Mouse (Mus musculus): ENCODE results near the gene Prc1. TPM values are rescaled to one million over a fixed set of nuclear protein-coding genes. Genes with fewer than 3 reads are reported as not detected.
A peak's percentile ranks its signal among the peaks of the same experiment; 100 is the strongest.
"Not testable (repeated sequence)": the region's sequence is repeated elsewhere in the genome, so short reads cannot be mapped to it uniquely, and the experiment has no call there.

Prc1 gene
- polyA plus RNA-seq, 1 experiment = 33.7 TPM

- DNase-seq (ENCODE audit: low read depth, low spot score) = no peak
- 79% methylated on average over 3 of the region's 3 CpGs for WGBS
Observed at GRCm38 (mm10) chr7:80283226-80283918, 10.9 kb upstream of the Prc1 start.

GRCm38 (mm10) chr7:80284391-80284790 lies 9.9 kb upstream of the Prc1 start:
- no peak for DNase-seq (ENCODE audit: low read depth, low spot score)
- WGBS = 65% methylated on average over 5 of the region's 5 CpGs

- DNase-seq (ENCODE audit: low read depth, low spot score) = no peak
- 88% methylated on average over 6 of the region's 6 CpGs for WGBS
Observed at GRCm38 (mm10) chr7:80285725-80286124, 8.5 kb upstream of the Prc1 start.

GRCm38 (mm10) chr7:80287736-80288135 lies 6.5 kb upstream of the Prc1 start:
- WGBS = 78% methylated on average over 10 of the region's 10 CpGs
- no peak for DNase-seq (ENCODE audit: low read depth, low spot score)

GRCm38 (mm10) chr7:80294764-80295648 lies 756 bp downstream of the Prc1 start:
- 4% methylated on average over 37 of the region's 37 CpGs for WGBS
- no peak for DNase-seq (ENCODE audit: low read depth, low spot score)

GRCm38 (mm10) chr7:80296462-80296861 lies 2.2 kb downstream of the Prc1 start:
- no peak for DNase-seq (ENCODE audit: low read depth, low spot score)
- 75% methylated on average over 6 of the region's 6 CpGs for WGBS

- 74% methylated on average over 3 of the region's 3 CpGs for WGBS
- no peak for DNase-seq (ENCODE audit: low read depth, low spot score)
Observed at GRCm38 (mm10) chr7:80297041-80297440, 2.8 kb downstream of the Prc1 start.

- no peak for DNase-seq (ENCODE audit: low read depth, low spot score)
- WGBS = 84% methylated on average over 4 of the region's 4 CpGs
Observed at GRCm38 (mm10) chr7:80298754-80299153, 4.5 kb downstream of the Prc1 start.

- WGBS = 41% methylated on average over 3 of the region's 3 CpGs
- no peak for DNase-seq (ENCODE audit: low read depth, low spot score)
Observed at GRCm38 (mm10) chr7:80299568-80299967, 5.3 kb downstream of the Prc1 start.

GRCm38 (mm10) chr7:80301522-80301921 lies 7.3 kb downstream of the Prc1 start:
- no peak for DNase-seq (ENCODE audit: low read depth, low spot score)
- WGBS = 83% methylated on average over 2 of the region's 2 CpGs

GRCm38 (mm10) chr7:80307766-80308165 lies 13.5 kb downstream of the Prc1 start:
- no peak for DNase-seq (ENCODE audit: low read depth, low spot score)
- WGBS = 76% methylated on average over 3 of the region's 3 CpGs

- DNase-seq (ENCODE audit: low read depth, low spot score) = no peak
- 85% methylated on average over 7 of the region's 7 CpGs for WGBS
Observed at GRCm38 (mm10) chr7:80310771-80311170, 16.5 kb downstream of the Prc1 start.

GRCm38 (mm10) chr7:80315733-80316132 lies 21.5 kb downstream of the Prc1 start:
- DNase-seq (ENCODE audit: low read depth, low spot score) = no peak
- WGBS = 81% methylated on average over 2 of the region's 2 CpGs

GRCm38 (mm10) chr7:80317439-80318115 lies 23.3 kb downstream of the Prc1 start:
- WGBS = 68% methylated on average over 1 of the region's 1 CpGs
- DNase-seq (ENCODE audit: low read depth, low spot score) = no peak

- WGBS = 90% methylated on average over 4 of the region's 4 CpGs
- no peak for DNase-seq (ENCODE audit: low read depth, low spot score)
Observed at GRCm38 (mm10) chr7:80318670-80319069, 24.4 kb downstream of the Prc1 start.

- WGBS = 83% methylated on average over 19 of the region's 19 CpGs
- DNase-seq (ENCODE audit: low read depth, low spot score) = no peak
Observed at GRCm38 (mm10) chr7:80319846-80320496, 25.7 kb downstream of the Prc1 start.

GRCm38 (mm10) chr7:80323336-80323735 lies 29.1 kb downstream of the Prc1 start:
- 8% methylated on average over 8 of the region's 8 CpGs for WGBS

GRCm38 (mm10) chr7:80324043-80324815 lies 30.0 kb downstream of the Prc1 start, which contains the start of gene Rccd1:
Gene Rccd1, minus strand, starts transcription at chr7:80324454.
- 1% methylated on average over 38 of the region's 38 CpGs for WGBS
- DNase-seq (ENCODE audit: low read depth, low spot score) = peak; percentile 97

More at GRCm38 (mm10) chr7:80323336-80323735, 29.1 kb downstream of the Prc1 start:
- peak; percentile 61 for DNase-seq (ENCODE audit: low read depth, low spot score)

- WGBS = 28% methylated on average over 4 of the region's 5 CpGs
- not testable (repeated sequence) for DNase-seq (ENCODE audit: low read depth, low spot score)
Observed at GRCm38 (mm10) chr7:80324816-80325119, 30.5 kb downstream of the Prc1 start.

Data from large intestine, adult 2 months (tissue).